Mouse (Mus musculus): Measurements from ENCODE around the gene Plekhh1. TPM values are rescaled to one million over a fixed set of nuclear protein-coding genes. Genes with fewer than 3 reads are reported as not detected.
A peak's percentile ranks its signal among the peaks of the same experiment; 100 is the strongest.
"Not testable (repeated sequence)": the region's sequence is repeated elsewhere in the genome, so short reads cannot be mapped to it uniquely, and the experiment has no call there.

Plekhh1 gene
- total and polyA plus RNA-seq, 3 experiments: 0.35 to 2.3 TPM; not detected in 1

DNA sequence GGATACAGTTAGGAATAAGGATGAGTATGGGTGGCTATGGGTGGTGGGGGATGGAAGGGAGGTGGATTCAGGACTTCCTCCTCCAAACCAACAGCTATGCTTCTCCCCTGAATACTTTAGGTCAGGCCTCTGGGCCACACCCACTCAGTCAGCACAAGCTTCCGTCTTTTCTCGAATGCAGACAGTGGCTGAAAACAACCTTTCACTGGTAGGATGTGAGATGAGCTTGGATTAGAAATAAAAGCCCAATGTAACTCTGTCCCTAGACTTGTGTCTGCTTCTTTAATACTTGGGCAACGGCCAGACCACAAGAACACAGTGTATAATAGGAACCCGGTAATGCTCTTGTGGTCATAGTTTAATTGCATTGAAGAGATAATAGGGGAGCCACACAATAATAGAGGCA lies 11.0 kb upstream of the Plekhh1 start (continued):
- no peak; the same call in 1 of the 2 replicates for TF ChIP-seq TCF12 (IDR thresholded peaks at IDR 0.05; ENCODE audit: low read depth, low read length)
- TF ChIP-seq TBP (IDR thresholded peaks at IDR 0.05; ENCODE audit: low read depth, low read length): peak; percentile 67
- TF ChIP-seq ETS1 (IDR thresholded peaks at IDR 0.05; ENCODE audit: low read depth, low read length): peak; percentile 44
- TF ChIP-seq MYB (IDR thresholded peaks at IDR 0.05; ENCODE audit: low read depth, low read length): no peak
- TF ChIP-seq HCFC1 (IDR thresholded peaks at IDR 0.05; ENCODE audit: low read depth, low read length): 0 out of 2 replicates have a peak, but pooled peaks have one; percentile 26

DNA sequence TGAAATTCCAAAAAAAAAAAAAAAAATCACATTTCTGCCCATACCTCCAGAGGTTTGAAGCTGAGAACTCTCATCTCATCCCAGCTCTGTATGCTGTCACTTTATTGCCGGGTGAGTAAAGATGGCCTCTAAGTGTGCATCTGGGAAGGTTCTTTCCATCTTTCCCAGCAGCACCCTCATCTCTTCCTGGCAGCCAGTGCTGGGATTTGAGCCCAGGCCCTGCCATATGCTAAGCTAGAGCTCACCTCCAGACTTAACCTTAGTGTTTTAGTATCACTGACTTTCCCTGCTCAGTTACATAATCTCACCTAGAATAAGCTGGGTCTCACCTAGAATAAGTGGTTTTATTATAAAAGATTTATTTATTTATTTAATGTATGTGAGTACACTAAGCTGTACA lies 7.1 kb upstream of the Plekhh1 start:
- DNase-seq (ENCODE audit: low read depth, low spot score): no peak
- Histone ChIP-seq H3K4me1 (ENCODE audit: control insufficient read depth in 1 of 2, insufficient read depth in 2 of 2, low read length in 2 of 2) (peaks cover 9 to 12% of the 10 kb centered on the region in 2 experiments), H3K79me2 (ENCODE audit: control insufficient read depth, insufficient read depth, low read length, poor library complexity) (no peaks in the 10 kb centered on the region), H3K9ac (ENCODE audit: control insufficient read depth, low read depth, low read length, poor library complexity, severe bottlenecking) (no peak overlapping the region), H3K4me3 (ENCODE audit: control insufficient read depth in 1 of 2, insufficient read depth in 1 of 2, low read depth in 2 of 2, low read length in 2 of 2) (no peak overlapping the region), H3K36me3 (ENCODE audit: control insufficient read depth in 1 of 2, insufficient read depth in 2 of 2, low read length in 2 of 2) (peaks cover 0 to 9% of the 10 kb centered on the region in 2 experiments; a peak in 2 of 4 replicates), H3K9me3 (replicated peaks; ENCODE audit: insufficient read depth, low read length) (no peaks in the 10 kb centered on the region), H3K27ac (ENCODE audit: control insufficient read depth, low read depth, low read length) (no peak overlapping the region), H3K27me3 (ENCODE audit: control insufficient read depth in 1 of 2, insufficient read depth in 2 of 2, low read length in 2 of 2) (peaks cover 0 to under 1% of the 10 kb centered on the region in 2 experiments; a peak in 1 of 4 replicates)
- TF ChIP-seq MYC (IDR thresholded peaks at IDR 0.05; ENCODE audit: low read depth, low read length): no peak
- no peak for TF ChIP-seq MYB (IDR thresholded peaks at IDR 0.05; ENCODE audit: low read depth, low read length)
- TF ChIP-seq MEF2A (IDR thresholded peaks at IDR 0.05; ENCODE audit: extremely low read depth, insufficient replicate concordance, low read depth, low read length, poor library complexity, severe bottlenecking): no peak
- no peak for TF ChIP-seq MAFK (IDR thresholded peaks at IDR 0.05; ENCODE audit: borderline replicate concordance, low read depth, low read length)
- TF ChIP-seq TCF12 (IDR thresholded peaks at IDR 0.05; ENCODE audit: low read depth, low read length): no peak
- no peak for TF ChIP-seq NELFE (IDR thresholded peaks at IDR 0.05; ENCODE audit: low read depth, low read length)
- no peak for TF ChIP-seq POLR2AphosphoS5 (IDR thresholded peaks at IDR 0.05; ENCODE audit: borderline replicate concordance, low read depth, low read length)
- TF ChIP-seq CHD1 (IDR thresholded peaks at IDR 0.05; ENCODE audit: low read depth, low read length): no peak
- no peak for TF ChIP-seq E2F4 (IDR thresholded peaks at IDR 0.05; ENCODE audit: borderline replicate concordance, low read depth, low read length)
- no peak for TF ChIP-seq SMC3 (IDR thresholded peaks at IDR 0.05; ENCODE audit: low read depth, low read length)
- TF ChIP-seq TAL1 (IDR thresholded peaks at IDR 0.05; ENCODE audit: low read length): no peak

DNA sequence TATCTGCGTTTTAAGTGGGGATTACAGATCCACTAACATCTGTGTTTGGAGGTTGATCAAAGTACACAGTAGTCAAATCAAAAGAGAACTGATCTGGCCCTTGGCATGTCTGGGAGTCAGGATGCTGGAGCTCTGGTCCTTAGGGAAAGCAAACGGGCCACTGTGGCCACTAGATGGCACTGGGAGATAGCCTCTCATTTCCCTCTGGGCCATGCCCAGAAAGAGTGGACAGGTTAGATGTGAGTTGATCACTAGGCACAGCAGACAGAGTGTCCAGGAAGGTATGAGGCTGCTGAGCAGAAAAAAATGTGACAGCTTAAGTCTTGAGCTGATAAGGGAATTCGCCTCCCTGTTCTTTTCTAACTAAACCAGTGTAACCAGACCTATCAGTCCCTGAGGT lies 6.1 kb upstream of the Plekhh1 start:
- Histone ChIP-seq H3K27ac (ENCODE audit: control insufficient read depth, low read depth, low read length) (no peak overlapping the region), H3K9ac (ENCODE audit: control insufficient read depth, low read depth, low read length, poor library complexity, severe bottlenecking) (no peak overlapping the region), H3K36me3 (ENCODE audit: control insufficient read depth in 1 of 2, insufficient read depth in 2 of 2, low read length in 2 of 2) (no peaks in the 10 kb centered on the region), H3K27me3 (ENCODE audit: control insufficient read depth in 1 of 2, insufficient read depth in 2 of 2, low read length in 2 of 2) (peaks cover 0 to 5% of the 10 kb centered on the region in 2 experiments; a peak in 2 of 4 replicates), H3K4me3 (ENCODE audit: control insufficient read depth in 1 of 2, insufficient read depth in 1 of 2, low read depth in 2 of 2, low read length in 2 of 2) (no peak overlapping the region), H3K4me1 (ENCODE audit: control insufficient read depth in 1 of 2, insufficient read depth in 2 of 2, low read length in 2 of 2) (peaks cover 0 to 4% of the 10 kb centered on the region in 2 experiments; a peak in 3 of 4 replicates), H3K9me3 (replicated peaks; ENCODE audit: insufficient read depth, low read length) (no peaks in the 10 kb centered on the region), H3K79me2 (ENCODE audit: control insufficient read depth, insufficient read depth, low read length, poor library complexity) (no peaks in the 10 kb centered on the region)
- peak; percentile 23 for DNase-seq (ENCODE audit: low read depth, low spot score)
- TF ChIP-seq ZC3H11A (IDR thresholded peaks at IDR 0.05; ENCODE audit: low read depth, low read length): peak; percentile 39; the same call in 1 of the 2 replicates
- TF ChIP-seq POLR2AphosphoS5 (IDR thresholded peaks at IDR 0.05; ENCODE audit: borderline replicate concordance, low read depth, low read length): no peak
- no peak for TF ChIP-seq USF2 (IDR thresholded peaks at IDR 0.05; ENCODE audit: borderline replicate concordance in 1 of 2, insufficient read depth in 1 of 2, low read depth in 1 of 2, low read length in 2 of 2)
- peak; percentile 54 for TF ChIP-seq RAD21 (IDR thresholded peaks at IDR 0.05; ENCODE audit: low read depth, low read length)
- TF ChIP-seq CTCF (IDR thresholded peaks at IDR 0.05 in 2 of 3, conservative IDR thresholded peaks at IDR 0.05 in 1 of 3; ENCODE audit: control insufficient read depth in 1 of 3, insufficient read depth in 1 of 3, low read depth in 2 of 3, low read length in 3 of 3, poor library complexity in 1 of 3, severe bottlenecking in 1 of 3): peak; percentile 41 to 65 (median 56)
- TF ChIP-seq USF1 (IDR thresholded peaks at IDR 0.05; ENCODE audit: low read depth, low read length): no peak
- TF ChIP-seq SMC3 (IDR thresholded peaks at IDR 0.05; ENCODE audit: low read depth, low read length): peak; percentile 49

DNA sequence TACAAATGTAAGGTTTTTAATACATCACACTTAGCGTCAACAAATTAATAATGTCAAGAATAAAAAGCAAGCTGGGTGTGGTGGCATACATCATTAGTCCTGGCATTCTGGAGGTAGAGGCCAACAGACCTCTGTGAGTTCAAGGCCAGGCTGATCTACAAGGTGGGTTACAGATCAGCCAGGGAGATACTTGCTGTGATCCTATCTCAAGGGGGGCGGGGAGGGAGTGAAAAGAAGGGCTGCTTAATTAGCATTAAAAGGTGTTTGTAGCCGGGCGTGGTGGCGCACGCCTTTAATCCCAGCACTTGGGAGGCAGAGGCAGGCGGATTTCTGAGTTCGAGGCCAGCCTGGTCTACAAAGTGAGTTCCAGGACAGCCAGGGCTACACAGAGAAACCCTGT lies 1.4 kb upstream of the Plekhh1 start:
- peaks cover 25 to 31% of the 10 kb centered on the region in 2 experiments for H3K27me3 ChIP-seq (ENCODE audit: control insufficient read depth in 1 of 2, insufficient read depth in 2 of 2, low read length in 2 of 2)
- not testable (repeated sequence) for H3K27ac ChIP-seq (ENCODE audit: control insufficient read depth, low read depth, low read length); H3K36me3 ChIP-seq (ENCODE audit: control insufficient read depth in 1 of 2, insufficient read depth in 2 of 2, low read length in 2 of 2); H3K9ac ChIP-seq (ENCODE audit: control insufficient read depth, low read depth, low read length, poor library complexity, severe bottlenecking); H3K4me1 ChIP-seq (ENCODE audit: control insufficient read depth in 1 of 2, insufficient read depth in 2 of 2, low read length in 2 of 2); H3K9me3 ChIP-seq (replicated peaks; ENCODE audit: insufficient read depth, low read length); H3K79me2 ChIP-seq (ENCODE audit: control insufficient read depth, insufficient read depth, low read length, poor library complexity); H3K4me3 ChIP-seq (ENCODE audit: control insufficient read depth in 1 of 2, insufficient read depth in 1 of 2, low read depth in 2 of 2, low read length in 2 of 2); DNase-seq (ENCODE audit: low read depth, low spot score)

All from MEL (cell line).